Mouse (Mus musculus): ENCODE measurements around the gene AL731706.2. TPM values are rescaled to one million over a fixed set of nuclear protein-coding genes. Genes with fewer than 3 reads are reported as not detected.
"Not testable (repeated sequence)": the region's sequence is repeated elsewhere in the genome, so short reads cannot be mapped to it uniquely, and the experiment has no call there.

AL731706.2 gene
- total RNA-seq (2021) = 10 to 100 TPM in 1 of 2 experiments, 1 to 10 TPM in 1; 6.8 to 26.4 TPM
- long read RNA-seq = 0 reads

DNA sequence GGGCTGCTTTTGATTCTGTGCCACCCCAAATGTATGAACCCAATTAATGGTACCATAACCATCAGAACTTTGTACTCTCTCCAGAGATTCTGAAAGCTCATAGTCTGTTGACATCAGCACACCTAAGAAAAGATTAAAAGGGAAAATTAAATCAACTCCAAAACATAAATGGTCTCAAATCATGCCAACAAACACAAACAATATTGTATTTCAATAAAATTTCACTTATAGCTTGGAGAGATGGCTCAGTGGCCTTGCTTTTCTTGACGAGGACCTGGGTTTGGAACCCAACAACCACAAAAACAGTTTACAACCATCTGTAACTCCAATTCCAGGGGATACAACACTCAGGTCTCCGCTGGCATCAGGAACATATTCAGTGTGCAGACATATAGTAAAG, at the start of gene AL731706.2:
TSS of gene AL731706.2 (minus strand) at position 101 of the 400 bp plus-strand sequence.
- no peak for DNase-seq (ENCODE audit: low spot score in 2 of 2)

DNA sequence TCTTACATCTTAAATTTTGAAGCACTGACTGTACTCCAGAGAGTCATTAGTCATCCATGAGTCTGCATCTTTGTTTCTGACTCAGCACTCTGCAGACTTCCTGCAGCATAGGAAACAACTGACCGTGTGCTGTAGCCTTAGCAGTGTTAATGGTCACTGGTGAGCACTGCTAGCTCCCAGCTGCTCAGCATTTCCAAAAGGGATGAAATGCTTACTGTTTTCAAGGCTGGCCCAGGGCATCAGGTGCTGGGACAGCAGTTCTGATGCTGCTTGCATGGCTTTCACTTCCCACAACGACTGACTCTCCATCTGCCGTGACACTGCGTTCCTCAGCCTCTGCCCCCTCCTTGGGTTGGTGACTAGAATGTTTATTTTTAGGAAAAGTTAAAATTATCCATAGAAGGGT, 35.5 kb upstream of the AL731706.2 start:
- peak in 1 of 2 experiments; percentile 51 for DNase-seq (ENCODE audit: low spot score in 2 of 2)

DNA sequence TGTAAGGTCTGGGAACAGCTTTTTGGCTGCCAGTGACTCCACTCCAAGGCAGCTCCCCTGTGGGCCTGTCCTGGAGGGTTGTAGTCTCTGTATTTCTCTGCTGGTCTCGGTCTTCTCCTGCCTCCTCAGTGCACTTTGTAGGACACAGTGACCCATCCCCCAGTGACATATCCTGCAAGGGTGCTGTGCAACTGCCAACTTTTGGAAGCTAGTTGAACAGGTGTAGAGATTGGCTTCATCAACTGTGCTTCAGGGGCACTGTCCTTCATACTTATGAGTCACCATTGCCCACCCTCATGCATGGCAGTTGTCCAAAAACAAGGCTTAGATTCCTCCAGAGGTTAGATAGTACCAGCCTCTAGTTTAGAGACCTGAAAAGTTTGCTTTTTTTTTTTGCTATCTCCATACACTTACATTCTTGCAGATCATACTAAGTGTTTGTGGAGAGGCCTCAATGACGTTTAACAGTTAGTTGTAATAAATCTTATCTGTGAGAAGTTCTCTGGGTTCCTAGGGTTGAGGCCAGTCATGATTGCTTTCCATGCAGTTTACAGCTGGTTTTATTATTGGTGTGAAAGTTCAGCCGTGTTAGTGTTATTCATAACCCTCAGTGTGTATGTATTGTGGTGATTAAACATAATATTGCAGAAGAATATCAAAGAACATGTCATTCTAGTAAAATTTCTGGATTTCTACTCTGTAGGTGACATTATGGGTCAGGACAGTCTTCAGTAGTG, 34.9 kb upstream of the AL731706.2 start:
- DNase-seq (ENCODE audit: low spot score in 2 of 2) = no peak

DNA sequence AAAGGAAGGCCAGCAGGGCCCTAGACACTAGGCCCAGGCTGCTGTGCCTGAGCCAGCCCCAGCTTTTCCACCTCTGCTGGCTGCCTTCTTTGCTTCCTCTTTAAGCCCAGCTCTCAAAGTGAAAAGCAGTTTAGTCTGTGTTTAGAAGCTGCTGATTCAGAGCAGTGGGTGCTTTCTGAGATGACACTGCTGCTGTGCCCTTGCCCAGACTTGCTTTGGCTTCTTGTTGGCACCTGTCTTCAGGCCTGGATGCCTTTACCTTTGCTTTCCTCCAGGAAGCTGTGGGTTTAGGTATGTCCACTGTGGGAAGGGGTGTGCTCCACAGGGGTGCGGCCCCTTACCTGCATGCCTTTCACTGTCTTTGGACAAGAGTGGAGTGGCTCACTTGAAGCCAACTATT, 34.0 kb upstream of the AL731706.2 start:
- no peak for DNase-seq (ENCODE audit: low spot score in 2 of 2)

DNA sequence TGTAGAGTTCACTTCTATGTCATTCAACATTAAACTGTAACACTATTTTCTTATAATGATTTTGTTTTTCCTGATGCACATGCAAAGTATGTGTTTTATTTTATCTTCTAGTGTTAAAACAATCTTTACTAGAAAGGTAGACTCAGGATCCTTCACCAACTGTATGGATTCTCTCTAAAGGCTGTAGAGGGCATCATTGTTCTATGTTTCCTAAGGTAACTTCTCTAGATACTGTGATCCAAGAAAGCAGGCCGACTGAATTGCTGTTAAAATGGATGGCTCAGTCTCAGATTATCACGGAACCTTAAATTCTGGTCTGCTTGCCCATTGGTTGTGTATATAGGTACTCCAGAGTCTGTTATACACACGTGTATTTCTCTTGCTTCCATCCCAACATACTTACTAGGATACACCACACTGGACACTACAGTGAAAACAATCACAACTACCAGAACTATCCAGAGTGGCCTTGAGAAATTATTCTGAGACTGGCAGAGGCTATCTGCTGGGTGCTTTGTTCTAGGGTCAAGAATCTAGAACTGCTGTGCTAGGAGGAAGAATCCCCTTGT, 28.9 kb upstream of the AL731706.2 start:
- DNase-seq (ENCODE audit: low spot score in 2 of 2) = peak in 1 of 2 experiments; percentile 20

DNA sequence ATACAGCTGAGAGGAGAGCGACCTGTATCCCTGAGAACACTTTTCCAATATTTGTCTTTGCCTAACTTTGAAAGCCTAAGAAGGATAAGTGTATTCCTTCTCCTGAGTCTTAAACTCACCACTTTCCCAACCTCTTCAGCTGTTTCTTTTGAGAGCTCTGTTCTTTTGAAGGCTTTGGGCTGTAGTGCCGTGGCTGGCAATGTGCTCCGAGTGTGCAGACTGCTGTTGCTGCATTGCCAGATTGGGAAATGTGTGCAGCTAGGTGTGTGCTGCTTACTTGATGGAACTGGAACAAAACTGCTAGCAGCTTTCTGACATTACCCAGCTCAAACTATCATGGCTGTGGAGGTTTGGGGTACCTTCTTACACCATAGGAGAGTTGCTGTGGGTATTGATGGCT, 27.5 kb upstream of the AL731706.2 start:
- no peak for DNase-seq (ENCODE audit: low spot score in 2 of 2)

DNA sequence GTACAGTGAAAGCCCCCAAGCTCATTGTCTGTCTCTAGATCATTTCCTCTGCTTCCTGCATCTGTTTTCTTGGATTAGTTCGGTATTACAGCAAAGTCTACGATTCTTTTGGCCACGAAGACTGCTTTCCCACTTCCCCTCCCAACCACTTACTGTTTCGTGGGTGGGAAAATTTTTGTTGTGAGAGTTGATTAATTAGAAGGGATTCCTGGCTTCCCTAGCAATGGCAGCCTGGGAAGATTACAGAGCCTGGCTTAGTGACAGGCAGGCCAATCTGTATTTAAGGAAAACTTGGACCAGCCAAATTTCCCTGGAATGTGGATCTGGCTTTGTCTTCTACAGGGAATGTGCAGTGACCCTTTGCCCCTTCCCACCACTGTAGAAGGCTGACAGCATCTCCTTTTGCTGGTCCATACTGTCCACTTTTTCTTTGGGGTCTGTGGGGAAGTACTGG, 26.5 kb upstream of the AL731706.2 start:
- no peak for DNase-seq (ENCODE audit: low spot score in 2 of 2)

DNA sequence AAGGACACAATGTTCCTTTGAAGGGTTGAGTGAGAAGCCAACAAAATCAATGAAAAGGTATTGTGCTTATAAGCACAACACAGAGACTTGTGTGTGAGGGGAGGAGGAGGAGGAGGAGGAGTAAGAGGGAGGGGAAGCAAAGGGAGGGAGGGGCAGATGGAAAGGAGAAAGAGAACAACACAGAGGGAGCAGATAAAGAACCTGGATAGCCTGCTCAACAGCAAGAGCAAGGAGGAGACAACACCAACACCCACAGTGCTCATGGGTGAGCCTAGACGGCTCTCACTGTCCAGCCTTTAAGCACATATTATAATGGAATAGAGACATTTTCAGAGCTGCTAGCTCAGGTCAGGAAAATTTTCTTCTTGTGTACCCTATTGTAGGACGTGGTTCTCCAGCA, 23.8 kb upstream of the AL731706.2 start:
- no peak for DNase-seq (ENCODE audit: low spot score in 2 of 2)

DNA sequence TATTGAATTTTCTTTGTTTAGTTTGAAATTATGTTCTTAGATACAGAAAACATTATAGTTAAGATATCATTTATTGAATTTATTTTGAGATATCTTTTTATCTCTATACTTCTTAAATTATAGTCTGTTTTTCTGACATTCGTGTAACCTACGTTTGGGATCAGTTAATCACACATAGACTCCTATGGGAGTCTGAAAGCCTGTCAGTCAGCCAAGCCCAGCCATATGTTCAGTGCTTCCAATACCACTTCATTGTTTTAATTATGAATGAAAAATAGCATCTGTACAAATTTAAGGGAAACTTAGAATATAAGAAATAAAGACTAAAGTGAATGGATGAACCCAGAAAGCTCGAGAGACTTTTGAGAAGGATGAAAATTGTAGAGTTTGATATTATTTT, 23.1 kb upstream of the AL731706.2 start:
- DNase-seq (ENCODE audit: low spot score in 2 of 2) = peak in 1 of 2 experiments; percentile 34

DNA sequence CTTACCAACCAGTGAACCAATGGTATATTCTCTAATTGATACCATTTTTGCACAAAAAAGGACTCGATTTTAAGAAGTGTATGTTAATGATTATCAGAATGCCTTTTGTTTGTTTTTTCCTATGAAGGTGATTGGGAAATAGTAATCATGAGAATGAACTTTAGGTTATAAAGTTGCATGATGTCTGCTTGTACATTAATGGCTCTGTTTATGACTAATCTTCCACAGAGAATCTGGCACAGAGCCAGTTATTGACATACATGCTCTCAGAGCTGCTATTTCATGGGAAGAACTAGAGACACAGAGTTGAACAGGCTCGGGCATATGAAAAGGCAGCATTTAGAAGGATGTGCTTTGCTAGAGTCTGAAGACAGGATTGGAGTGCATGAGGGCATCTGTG, 10.7 kb upstream of the AL731706.2 start:
- no peak for DNase-seq (ENCODE audit: low spot score in 2 of 2)

DNA sequence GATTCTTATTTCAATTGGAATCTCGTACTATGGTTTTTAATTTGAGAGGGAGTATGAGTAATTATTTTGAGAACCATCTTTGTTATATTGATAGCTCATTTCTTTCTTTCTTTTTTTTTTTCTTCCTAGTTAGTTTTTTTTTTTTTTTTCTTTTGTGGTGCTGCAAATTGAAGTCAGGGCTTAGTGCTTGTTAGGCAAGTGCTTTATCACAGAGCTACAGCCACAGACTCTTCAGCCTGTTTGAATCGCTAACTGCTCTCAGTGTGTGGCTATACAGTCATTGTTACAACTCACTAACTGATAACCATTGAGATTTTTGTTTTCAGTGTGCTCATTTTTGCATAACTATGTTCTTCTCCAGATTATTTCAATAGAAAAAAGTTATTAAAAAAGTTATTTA, 9.0 kb upstream of the AL731706.2 start:
- DNase-seq (ENCODE audit: low spot score in 2 of 2) = no peak

DNA sequence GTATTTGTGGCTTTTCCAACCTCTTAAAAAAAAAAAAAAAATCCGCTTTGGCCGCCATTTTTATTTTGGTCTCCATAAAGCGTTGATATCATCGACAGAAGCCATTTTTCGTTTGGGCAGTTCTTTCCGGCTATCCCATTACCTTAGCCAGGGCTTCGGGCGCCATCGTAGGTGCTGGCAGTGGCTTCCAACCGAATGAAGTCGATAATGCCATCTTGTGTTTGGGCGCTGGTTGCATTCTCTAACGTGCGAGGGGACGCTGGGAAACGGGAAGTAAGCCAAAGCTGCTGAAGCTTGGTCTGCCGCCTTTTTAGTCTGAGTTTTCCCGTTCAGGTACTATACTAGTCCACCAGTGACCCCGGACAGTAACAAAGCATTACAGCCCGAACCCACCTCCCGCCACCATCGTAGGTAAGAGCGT, 6.5 kb upstream of the AL731706.2 start:
- DNase-seq (ENCODE audit: low spot score in 2 of 2) = peak; percentile 96 to 99

DNA sequence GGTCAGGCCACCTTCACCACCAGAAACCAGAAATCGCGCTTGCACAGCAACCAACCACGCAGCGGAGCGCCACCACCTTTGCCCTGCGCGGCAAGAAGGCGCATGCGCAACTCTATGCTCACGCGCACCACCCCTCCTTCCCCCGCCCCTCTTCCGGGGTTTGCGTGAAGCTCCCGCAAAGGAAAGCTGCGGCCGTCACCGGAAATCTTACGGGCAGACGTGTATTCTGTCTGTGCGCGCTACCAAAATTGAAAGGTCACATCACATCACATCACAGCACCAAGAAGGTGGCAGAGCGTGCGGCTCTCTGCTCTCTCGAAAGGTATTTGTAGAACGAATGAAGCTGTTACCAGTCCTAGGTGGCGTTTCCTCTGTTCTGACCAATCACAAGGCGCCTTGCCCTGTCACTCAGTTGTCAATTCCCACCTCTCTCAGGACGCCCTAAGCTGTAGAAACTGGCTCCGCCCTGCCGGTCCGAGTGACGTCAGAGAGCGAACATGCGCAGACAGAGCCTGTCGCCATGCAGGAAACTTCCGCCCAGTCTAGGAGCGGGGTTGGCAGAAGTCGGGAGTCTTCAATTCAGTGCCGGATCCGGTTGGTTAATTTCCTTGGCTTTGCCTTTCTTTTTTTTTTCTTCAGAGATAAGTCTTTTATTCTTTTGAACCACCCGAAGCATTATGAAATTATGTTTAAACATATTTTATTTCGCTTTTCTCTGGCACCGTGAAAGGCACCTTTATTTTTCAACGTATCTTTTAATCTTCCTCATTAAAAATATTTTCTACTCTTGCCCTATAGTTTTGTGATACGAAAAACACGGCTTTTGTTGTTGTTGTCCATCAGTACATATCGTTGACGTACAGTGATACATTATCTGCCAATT, 5.8 kb upstream of the AL731706.2 start, which contains the start of the genes Slx4ip, AL731706.1 and Mkks:
TSS of gene Slx4ip (plus strand) at position 151 of the 883 bp plus-strand sequence.
TSS of gene AL731706.1 (minus strand) at position 322 of the 883 bp plus-strand sequence.
TSS of gene Mkks (minus strand) at position 322 of the 883 bp plus-strand sequence.
- DNase-seq (ENCODE audit: low spot score in 2 of 2) = peak; percentile 99

DNA sequence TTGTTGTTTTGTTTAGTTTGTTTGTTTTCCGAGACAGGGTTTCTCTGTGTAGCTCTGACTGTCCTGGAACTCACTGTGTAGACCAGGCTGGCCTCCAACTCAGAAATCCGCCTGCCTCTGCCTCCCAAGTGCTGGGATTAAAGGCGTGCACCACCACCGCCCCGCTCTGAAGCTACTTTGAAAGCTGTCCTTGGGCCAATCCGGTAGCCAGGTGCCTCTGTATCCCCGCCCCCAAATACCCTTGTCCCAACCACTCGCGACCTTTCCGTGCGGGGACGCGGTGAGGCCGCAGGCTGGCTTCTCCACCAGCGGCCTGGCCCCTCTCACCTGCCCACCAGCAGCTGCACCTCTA, 5.2 kb upstream of the AL731706.2 start:
- DNase-seq (ENCODE audit: low spot score in 2 of 2) = not testable (repeated sequence)

DNA sequence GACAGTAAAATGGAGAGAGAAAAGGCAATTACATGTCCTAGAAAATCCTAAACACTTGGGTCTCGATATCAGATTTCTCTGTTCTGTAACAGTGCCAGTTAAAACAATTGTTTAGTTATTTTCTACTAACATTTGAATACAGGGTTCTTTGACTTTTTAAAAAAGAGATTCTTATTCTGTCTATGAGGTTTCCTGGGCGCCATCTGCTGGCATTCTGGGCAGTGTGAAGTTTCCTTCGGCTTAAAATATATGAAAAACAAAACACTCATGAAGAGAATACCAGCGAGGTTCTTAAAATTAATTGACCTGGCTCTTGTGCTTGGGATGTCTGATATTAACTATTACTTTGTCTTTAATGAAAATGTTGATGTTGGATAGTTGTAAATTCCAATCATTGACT, 1.4 kb upstream of the AL731706.2 start:
- DNase-seq (ENCODE audit: low spot score in 2 of 2) = peak in 1 of 2 experiments; percentile 72

DNA sequence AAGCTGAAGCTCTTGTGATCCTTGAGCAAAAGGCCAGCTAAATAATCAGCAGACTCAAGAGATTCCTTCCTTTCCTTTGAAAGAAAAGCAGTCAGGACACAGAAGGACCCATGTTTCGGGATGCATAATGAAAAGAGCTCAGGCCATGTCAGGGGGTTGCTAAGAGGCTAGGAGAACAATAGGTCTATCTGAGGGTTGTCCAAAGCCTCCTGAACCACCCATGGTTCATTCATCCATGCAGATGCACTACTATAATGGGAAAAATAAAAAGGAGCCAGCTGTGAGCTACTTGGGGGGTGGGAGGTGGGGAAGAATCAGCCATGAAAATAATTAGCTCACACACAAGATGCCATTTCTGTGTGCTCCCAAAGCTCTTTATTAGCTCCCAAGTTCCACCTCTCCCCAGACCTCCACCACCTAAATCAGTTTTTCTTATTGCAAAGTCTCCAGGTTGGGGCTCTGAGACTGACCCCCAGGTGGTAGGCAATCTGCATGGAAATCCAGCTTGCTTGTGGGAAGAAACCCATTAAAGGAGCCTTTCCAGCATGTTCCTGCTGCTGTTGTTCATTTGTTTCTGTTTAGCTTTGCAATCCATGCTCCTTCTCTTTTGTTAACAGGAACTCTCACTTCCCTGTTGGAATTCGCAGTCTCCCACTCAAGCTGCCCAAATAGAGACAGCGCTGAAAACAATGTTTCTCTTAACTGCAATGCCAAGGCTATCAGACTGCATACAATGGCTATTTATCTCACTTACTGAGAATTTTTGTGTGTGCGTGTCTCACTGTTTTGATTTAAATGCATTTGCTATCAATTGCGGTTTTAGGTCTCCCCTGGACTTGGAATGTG, 30.7 kb downstream of the AL731706.2 start:
- DNase-seq (ENCODE audit: low spot score in 2 of 2) = no peak

DNA sequence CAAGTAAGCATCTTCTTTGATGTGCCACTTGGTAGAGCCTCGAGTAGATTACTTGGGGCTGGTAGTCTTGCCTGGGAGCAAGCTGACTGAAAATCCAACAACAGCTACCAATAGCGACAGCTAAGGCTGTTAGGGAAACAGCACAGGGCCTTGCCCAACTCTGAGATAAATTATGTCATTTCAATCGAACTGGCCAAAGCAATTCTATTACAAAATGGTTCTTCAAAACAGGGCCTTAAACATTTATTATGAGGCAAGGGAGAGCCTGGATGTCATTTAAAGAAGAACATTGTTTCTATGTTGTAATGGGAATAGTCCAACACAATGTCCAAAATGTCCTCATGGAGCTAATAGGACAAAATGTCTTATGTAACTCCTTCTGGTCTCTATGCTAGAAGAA, 35.1 kb downstream of the AL731706.2 start:
- DNase-seq (ENCODE audit: low spot score in 2 of 2) = no peak

DNA sequence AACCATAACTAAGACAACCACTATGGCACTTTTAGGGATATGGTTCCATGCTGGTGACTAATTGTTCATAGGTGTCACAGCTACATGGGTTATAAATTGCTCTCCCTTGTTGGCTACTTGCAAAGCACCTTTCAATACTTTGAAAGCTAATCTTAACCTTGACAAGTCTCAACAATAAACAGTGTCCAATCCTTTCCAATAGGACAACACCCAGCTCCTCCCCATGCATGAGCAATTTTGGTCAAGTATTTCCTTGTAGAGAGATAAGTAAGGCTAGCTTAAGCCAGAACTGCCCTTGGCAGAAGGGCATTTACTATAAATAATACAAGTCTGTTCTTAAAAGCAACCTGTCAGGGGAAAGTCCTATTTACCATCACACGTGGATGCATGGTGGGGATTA, 47.5 kb downstream of the AL731706.2 start:
- no peak for DNase-seq (ENCODE audit: low spot score in 2 of 2)

DNA sequence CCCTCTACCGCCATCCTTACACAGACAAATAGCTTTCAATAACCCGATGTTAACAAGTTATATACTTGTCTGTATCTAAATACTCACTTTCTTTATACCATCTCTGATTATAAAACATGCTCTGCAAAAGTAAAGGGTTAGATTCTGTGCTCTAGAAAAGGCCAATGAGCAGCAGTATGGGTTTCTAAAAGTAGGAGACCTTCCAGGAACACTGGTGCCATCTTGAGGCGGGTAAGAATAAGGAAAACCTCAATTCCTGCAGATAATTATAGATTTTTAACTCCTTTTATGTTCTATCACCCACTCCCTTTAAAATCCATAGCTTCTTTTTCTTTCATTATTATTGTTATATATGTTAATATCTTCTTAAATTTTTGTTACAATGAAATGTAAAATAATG, 49.6 kb downstream of the AL731706.2 start:
- peak in 1 of 2 experiments; percentile 53 for DNase-seq (ENCODE audit: low spot score in 2 of 2)
